Mouse (Mus musculus) intestine, embryonic 14.5 days (tissue): Measurements from ENCODE around the gene Olfr92. TPM values are rescaled to one million over a fixed set of nuclear protein-coding genes. Genes with fewer than 3 reads are reported as not detected.
A peak's percentile ranks its signal among the peaks of the same experiment; 100 is the strongest.

Experiments used
- ATAC-seq: fragments of 200-750 bp; cut with Nextera tagmentation; replicated peaks from 2 replicates; pipeline ENCODE4 v1.8.0; 2017; ENCODE audit warnings: low read depth, moderate number of reproducible peaks, moderate TSS enrichment, moderate library complexity; ENCODE audit not compliant: low FRiP score, low TSS enrichment
- DNase-seq: peaks from one replicate; pipeline ENCODE4 v3.0.0-alpha.2; 2018; ENCODE audit warnings: low spot score
- H3K27ac ChIP-seq: fragments of 300-500 bp; sonication (generic); 2 replicates; pipeline ENCODE4 v1.5.1; 2014; ENCODE audit warnings: low read depth, mild to moderate bottlenecking, control low read depth
- H3K27me3 ChIP-seq: fragments of 300-500 bp; sonication (generic); replicated peaks from 2 replicates; pipeline ENCODE4 v1.6.1; 2014; ENCODE audit warnings: low read length, control low read depth; ENCODE audit not compliant: control insufficient read depth, insufficient read depth
- H3K36me3 ChIP-seq: fragments of 300-500 bp; sonication (generic); 2 replicates; pipeline ENCODE4 v1.6.1; 2014; ENCODE audit warnings: low read length, control low read depth; ENCODE audit not compliant: control insufficient read depth, insufficient read depth
- H3K4me1 ChIP-seq: fragments of 300-500 bp; sonication (generic); replicated peaks from 2 replicates; pipeline ENCODE4 v1.6.1; 2014; ENCODE audit warnings: low read length, control low read depth, mixed read lengths; ENCODE audit not compliant: control insufficient read depth, insufficient read depth
- H3K4me2 ChIP-seq: fragments of 300-500 bp; sonication (generic); 2 replicates; pipeline ENCODE4 v1.6.1; 2014; ENCODE audit warnings: low read length
- H3K4me3 ChIP-seq: fragments of 300-500 bp; sonication (generic); 2 replicates; pipeline ENCODE4 v1.5.1; 2014; ENCODE audit warnings: low read depth, low read length, control low read depth, mixed read lengths
- H3K9ac ChIP-seq: fragments of 300-500 bp; sonication (generic); 2 replicates; pipeline ENCODE4 v1.6.1; 2014; ENCODE audit warnings: mild to moderate bottlenecking, low read length
- H3K9me3 ChIP-seq: fragments of 300-500 bp; sonication (generic); 2 replicates; pipeline ENCODE4 v1.6.1; 2016; ENCODE audit warnings: low read length, control low read depth; ENCODE audit not compliant: control insufficient read depth
- WGBS: fragments of 180-500 bp; shearing (Covaris S2); extraction: QIAGEN DNeasy Blood & Tissue Kit; methylation state at CpG from one replicate; pipeline ENCODE4 v1.1.7; 2014; 5-methylcytosine and 5-hydroxymethylcytosine counted together
- polyA plus RNA-seq: library from polyadenylated mRNA; unstranded; fragments of >200 nt; fragmentation: Nextera tagmentation; extraction: Ambion mirVana; gene quantifications from 2 replicates; pipeline ENCODE4 v1.2.1, GENCODE M21; 2014

The Olfr92 gene
- polyA plus RNA-seq, 1 experiment from 2014 or later: not detected

DNA sequence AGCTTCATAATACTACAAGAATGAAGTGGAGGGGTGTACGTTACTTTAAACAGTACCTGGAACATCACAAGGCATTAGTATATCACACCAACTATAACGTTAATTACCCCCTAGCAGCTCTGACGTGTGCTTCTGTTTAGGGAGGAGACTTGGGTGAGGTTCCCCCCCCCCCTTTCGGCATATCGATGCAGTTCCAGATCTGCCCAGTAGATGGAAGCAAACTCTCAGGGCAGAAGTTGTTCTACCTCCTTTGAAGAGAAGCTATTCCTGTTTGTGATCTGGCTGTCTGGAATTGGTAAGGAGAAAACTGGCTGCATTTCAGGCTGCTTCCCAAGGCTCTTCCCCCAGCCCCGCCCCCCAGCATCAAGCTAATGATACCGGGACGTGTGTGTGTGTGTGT lies 36.6 kb downstream of the Olfr92 start:
- WGBS: 1% methylated on average over 8 of the region's 8 CpGs
- Histone ChIP-seq H3K36me3 (no peaks in the 10 kb centered on the region), H3K4me2 (no peak overlapping the region), H3K27ac (no peak overlapping the region), H3K4me3 (no peak overlapping the region), H3K4me1 (no peaks in the 10 kb centered on the region), H3K9me3 (no peaks in the 10 kb centered on the region), H3K9ac (no peak overlapping the region), H3K27me3 (no peaks in the 10 kb centered on the region)
- DNase-seq (peak; percentile 92), ATAC-seq (no peak; the same call in 1 of the 2 replicates)

DNA sequence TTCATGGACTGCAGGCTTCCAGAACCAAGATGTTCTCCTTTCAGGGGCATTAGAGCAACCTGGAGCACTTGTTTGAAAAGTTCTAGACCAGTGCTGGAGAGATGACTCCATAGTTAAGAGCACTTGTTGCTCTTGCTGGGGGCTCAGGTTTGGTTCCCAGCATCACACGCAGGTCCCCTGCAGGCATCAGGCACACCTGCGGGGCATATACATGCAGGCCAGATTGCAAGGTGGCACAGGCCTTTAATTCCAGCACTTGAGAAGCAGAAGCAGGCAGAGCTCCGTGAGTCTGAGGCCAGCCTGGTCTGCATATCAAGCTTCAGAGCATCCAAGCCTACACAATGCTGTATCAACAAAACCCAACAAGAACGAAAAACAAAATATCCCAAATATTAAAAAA lies 38.2 kb downstream of the Olfr92 start:
- Histone ChIP-seq H3K27ac (no peak overlapping the region), H3K9ac (no peak overlapping the region), H3K36me3 (peaks cover 2% of the 10 kb centered on the region), H3K4me2 (no peak overlapping the region), H3K27me3 (no peaks in the 10 kb centered on the region), H3K4me3 (no peak overlapping the region), H3K9me3 (no peaks in the 10 kb centered on the region), H3K4me1 (no peaks in the 10 kb centered on the region)
- 93% methylated on average over 4 of the region's 4 CpGs for WGBS
- ATAC-seq (no peak), DNase-seq (no peak)

DNA sequence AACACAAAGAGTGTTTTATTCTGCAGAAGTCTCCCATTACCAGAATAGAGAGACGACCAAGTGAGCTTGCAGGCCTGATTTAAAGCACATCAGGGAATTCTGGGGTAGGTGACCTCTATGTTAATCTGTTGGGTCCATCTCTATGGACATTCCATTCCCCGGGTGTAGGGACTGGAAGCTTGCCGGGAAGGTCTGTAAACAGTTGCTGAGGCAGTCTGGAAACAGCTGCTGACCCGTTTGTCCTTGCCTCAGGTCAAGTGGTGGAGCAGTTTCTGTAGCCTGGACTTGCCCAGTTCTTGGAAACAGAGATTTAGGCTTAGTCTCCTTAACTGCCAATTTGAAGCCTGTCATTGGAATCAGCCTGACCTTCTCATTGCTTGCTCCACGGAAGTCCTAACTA lies 39.8 kb downstream of the Olfr92 start:
- Histone ChIP-seq H3K27me3 (no peaks in the 10 kb centered on the region), H3K9me3 (no peaks in the 10 kb centered on the region), H3K4me3 (no peak overlapping the region), H3K27ac (no peak overlapping the region), H3K4me1 (no peaks in the 10 kb centered on the region), H3K9ac (no peak overlapping the region), H3K4me2 (no peak overlapping the region), H3K36me3 (peaks cover 11% of the 10 kb centered on the region)
- 12% methylated on average over 5 of the region's 5 CpGs for WGBS
- DNase-seq (no peak), ATAC-seq (no peak)

DNA sequence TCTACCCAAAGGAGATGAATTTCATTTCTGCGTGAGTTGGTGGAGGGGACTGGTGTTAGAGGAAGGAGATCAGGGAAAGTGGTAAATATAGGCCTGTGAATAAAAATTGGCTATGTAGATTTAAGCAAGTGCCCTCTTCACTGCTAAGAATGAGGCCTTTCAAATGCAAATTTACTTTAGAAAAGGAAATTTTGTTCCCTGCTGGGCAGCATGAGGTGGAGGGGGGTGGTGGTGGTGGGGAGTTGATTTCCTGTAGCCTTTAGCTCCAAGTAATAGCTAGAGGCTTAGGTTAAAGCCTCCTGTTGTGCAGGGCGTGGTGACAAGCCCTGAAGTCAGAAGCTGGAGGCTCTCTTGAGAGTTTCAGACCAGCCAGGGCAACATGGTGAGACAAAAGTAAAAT lies 40.9 kb downstream of the Olfr92 start:
- no peak overlapping the region for H3K27ac ChIP-seq
- no peaks in the 10 kb centered on the region for H3K9me3 ChIP-seq
- H3K9ac ChIP-seq: no peak overlapping the region
- H3K27me3 ChIP-seq: no peaks in the 10 kb centered on the region
- no peak for ATAC-seq
- peaks cover 23% of the 10 kb centered on the region for H3K36me3 ChIP-seq
- H3K4me2 ChIP-seq: no peak overlapping the region
- no peaks in the 10 kb centered on the region for H3K4me1 ChIP-seq
- WGBS: 42% methylated on average over 2 of the region's 2 CpGs
- H3K4me3 ChIP-seq: no peak overlapping the region
- no peak for DNase-seq

DNA sequence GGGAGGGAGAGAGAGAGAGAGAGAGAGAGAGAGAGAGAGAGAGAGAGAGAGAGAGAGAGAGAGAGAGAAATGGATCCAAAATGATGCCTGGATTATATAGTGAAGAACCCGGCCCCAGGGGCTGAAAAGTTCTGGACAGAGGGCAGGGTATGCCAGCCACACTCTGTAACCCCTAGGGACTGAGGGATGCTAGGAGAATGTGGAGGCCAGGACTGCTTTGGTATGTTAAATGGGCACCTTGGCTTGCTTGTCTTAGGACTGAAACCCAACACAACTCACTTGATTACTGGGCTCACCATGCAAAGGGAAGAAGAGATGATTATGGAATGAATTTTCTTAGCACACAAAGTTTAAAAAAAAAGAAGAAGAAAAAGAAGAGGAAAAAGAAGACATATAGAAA lies 41.7 kb downstream of the Olfr92 start:
- no peaks in the 10 kb centered on the region for H3K4me1 ChIP-seq
- 47% methylated on average over 1 of the region's 1 CpGs for WGBS
- H3K27me3 ChIP-seq: no peaks in the 10 kb centered on the region
- no peak overlapping the region for H3K4me2 ChIP-seq
- H3K9ac ChIP-seq: no peak overlapping the region
- peaks cover 29% of the 10 kb centered on the region for H3K36me3 ChIP-seq
- H3K27ac ChIP-seq: no peak overlapping the region
- H3K9me3 ChIP-seq: no peaks in the 10 kb centered on the region
- DNase-seq: no peak
- H3K4me3 ChIP-seq: no peak overlapping the region
- ATAC-seq: no peak

DNA sequence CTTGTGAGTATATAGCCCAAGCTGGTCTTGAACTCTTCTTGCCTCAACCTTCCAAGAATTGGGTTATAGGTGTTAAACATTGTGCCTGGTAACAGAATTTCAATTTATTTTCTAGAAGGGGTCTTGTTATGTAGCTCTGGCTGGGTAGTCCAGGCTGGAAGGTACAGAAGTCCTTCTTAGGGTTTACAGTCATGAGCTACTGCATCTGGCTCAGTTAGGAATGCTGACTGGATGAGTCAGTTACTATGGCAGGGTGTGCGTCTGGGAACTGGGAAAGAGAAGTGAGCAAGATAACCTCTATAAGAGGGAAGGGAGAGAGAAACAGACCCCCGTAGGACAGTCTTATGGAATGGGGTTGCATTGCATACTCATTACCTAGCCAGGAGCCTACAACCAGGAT lies 44.1 kb downstream of the Olfr92 start:
- H3K36me3 ChIP-seq: peaks cover 51% of the 10 kb centered on the region
- no peaks in the 10 kb centered on the region for H3K4me1 ChIP-seq
- no peak overlapping the region for H3K9ac ChIP-seq
- 83% methylated on average over 2 of the region's 2 CpGs for WGBS
- no peak for DNase-seq
- no peaks in the 10 kb centered on the region for H3K27me3 ChIP-seq
- no peak overlapping the region for H3K27ac ChIP-seq
- no peak for ATAC-seq
- H3K4me2 ChIP-seq: no peak overlapping the region
- H3K4me3 ChIP-seq: no peak overlapping the region
- no peaks in the 10 kb centered on the region for H3K9me3 ChIP-seq

DNA sequence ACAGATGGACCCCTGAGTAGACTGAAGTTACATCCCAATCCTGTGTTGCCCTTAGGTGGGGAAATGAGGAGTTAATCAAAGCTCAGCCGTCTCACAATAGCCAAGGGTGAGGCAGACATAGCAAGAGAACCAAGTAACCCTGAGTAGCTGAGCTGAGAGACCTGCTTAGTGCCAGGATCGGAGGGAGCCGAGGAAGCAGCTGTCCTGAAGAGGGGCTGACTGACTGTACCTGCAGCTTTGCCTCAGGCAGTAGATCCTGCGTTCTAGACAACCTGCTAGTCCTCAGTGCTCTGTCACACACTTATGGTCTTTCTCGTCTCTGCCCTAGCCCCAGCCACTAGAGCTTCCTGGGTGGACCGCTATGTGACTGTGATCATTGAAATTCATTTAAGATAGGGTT lies 44.7 kb downstream of the Olfr92 start:
- H3K4me2 ChIP-seq: no peak overlapping the region
- no peak overlapping the region for H3K27ac ChIP-seq
- no peak overlapping the region for H3K9ac ChIP-seq
- DNase-seq (no peak), ATAC-seq (no peak)
- no peaks in the 10 kb centered on the region for H3K27me3 ChIP-seq
- 96% methylated on average over 6 of the region's 6 CpGs for WGBS
- no peaks in the 10 kb centered on the region for H3K4me1 ChIP-seq
- H3K4me3 ChIP-seq: no peak overlapping the region
- peaks cover 57% of the 10 kb centered on the region for H3K36me3 ChIP-seq
- H3K9me3 ChIP-seq: no peaks in the 10 kb centered on the region

DNA sequence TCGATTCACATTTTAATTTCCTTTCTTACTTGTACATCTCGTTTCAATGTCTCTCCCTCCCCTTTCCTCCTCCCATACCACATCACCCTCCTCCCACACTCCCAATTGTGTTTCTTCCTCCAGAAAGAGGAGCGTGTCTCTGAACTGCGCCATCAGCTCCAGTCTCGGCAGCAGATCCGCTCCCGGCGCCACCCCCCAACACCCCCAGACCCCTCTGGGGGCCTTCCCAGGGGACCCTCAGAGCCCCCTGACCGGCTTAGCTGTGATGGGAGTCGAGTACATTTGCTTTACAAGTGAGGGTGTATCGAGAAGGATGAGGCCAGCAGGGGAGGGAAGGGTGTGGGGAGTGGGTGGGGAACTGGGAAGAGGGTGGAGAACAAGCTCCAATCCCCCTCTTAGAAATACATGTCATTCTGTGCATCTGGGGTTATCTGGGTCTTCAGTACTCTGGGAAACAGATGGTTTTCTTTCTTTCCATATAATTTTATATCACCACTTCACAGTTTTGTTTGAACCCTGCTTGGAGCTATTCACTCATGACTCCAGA lies 47.1 kb downstream of the Olfr92 start:
- Histone ChIP-seq H3K36me3 (peaks cover 81% of the 10 kb centered on the region), H3K4me3 (no peak overlapping the region), H3K27me3 (no peaks in the 10 kb centered on the region), H3K9me3 (no peaks in the 10 kb centered on the region), H3K9ac (no peak overlapping the region), H3K4me1 (no peaks in the 10 kb centered on the region), H3K4me2 (no peak overlapping the region), H3K27ac (no peak overlapping the region)
- 68% methylated on average over 11 of the region's 11 CpGs for WGBS
- no peak for ATAC-seq
- DNase-seq: peak; percentile 9

DNA sequence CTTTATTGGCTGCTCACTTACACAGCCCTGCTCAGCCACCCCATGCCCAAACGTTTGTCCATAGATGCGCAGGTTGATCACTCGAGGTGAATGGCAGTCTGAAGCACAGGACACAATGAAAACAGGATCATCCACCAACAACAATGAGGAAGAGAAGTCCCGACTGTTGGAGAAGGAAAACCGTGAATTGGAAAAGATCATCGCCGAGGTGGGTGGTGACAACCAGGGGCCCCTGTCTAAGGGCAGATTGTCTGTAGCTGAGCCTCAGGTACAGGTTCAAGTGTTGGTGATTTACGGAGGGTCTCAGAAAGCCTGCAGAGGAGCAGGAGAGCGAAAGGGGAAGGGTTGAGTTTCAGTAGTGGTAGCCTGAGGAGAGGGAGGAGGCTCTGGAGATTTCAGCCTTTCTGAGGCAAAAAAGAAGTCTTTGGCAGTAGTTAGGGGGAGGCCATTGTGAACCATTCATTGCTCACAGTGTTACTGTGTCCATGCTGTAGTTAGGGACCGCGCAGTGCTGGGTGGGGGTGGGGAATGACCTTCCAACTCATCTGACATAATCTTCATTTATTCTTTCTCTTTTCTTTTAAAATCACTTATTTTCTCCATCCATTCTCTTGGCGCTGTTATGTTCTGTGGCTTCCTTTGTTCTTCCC lies 47.7 kb downstream of the Olfr92 start:
- peaks cover 86% of the 10 kb centered on the region for H3K36me3 ChIP-seq
- no peaks in the 10 kb centered on the region for H3K9me3 ChIP-seq
- WGBS: 86% methylated on average over 12 of the region's 12 CpGs
- DNase-seq (peak; percentile 27), ATAC-seq (no peak)
- H3K9ac ChIP-seq: no peak overlapping the region
- H3K4me1 ChIP-seq: no peaks in the 10 kb centered on the region
- no peak overlapping the region for H3K4me3 ChIP-seq
- H3K27ac ChIP-seq: no peak overlapping the region
- H3K27me3 ChIP-seq: no peaks in the 10 kb centered on the region
- H3K4me2 ChIP-seq: no peak overlapping the region
